Mouse (Mus musculus): ENCODE data around the gene Fancc. TPM values are rescaled to one million over a fixed set of nuclear protein-coding genes. Genes with fewer than 3 reads are reported as not detected.

Gene Fancc
- total and polyA plus RNA-seq, 2 experiments, result 4.0 to 4.6 TPM

DNA sequence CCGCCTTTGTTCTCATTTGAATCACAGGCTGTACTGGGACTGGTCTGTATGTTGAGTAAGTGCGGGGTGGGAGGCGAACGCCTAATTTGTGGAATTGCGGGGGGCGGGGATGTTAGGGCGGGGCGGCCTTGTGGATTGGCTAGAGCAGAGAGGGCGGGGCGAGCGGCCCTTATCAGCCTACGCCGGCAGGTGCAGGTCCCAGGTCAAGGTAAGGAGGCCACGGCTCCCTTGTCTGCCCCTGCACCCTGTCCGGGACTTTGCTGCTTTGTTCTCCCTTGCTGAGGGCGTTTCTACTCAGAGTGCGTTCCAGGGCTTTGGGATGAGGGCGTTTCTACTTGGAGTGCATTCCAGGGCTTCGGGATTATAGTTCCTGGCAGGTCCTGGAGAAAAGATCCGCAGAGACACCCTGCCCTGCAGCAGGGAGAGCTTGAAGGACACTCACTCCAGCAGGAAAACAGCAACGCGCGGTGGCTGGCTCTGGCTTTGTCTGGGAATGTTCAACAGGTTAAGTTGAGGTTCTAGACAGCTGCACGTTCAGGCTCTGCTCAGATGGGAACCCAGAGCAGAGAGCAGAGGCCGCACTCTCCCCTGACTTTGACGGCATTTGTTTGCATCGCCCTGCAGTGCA, 224.4 kb downstream of the Fancc start:
- peak; percentile 80 for TF ChIP-seq POLR2A (IDR thresholded peaks at IDR 0.05; ENCODE audit: extremely low read depth, insufficient read depth, low read length)
- no peak for TF ChIP-seq CTCF (IDR thresholded peaks at IDR 0.05; ENCODE audit: low read depth, low read length)
- peak overlapping the region; percentile 52 for H3K4me3 ChIP-seq (ENCODE audit: insufficient read depth, low read depth, low read length)
- peaks cover 7% of the 10 kb centered on the region; the same call in 1 of the 2 replicates for H3K36me3 ChIP-seq (ENCODE audit: control insufficient read depth, insufficient read depth, low read length)
- H3K4me1 ChIP-seq (ENCODE audit: control insufficient read depth, insufficient read depth, low read length), result peaks cover 38% of the 10 kb centered on the region
- peaks cover 36% of the 10 kb centered on the region for H3K79me2 ChIP-seq (ENCODE audit: control insufficient read depth, insufficient read depth, low read length)
- H3K9ac ChIP-seq (ENCODE audit: low read depth, low read length), result peak overlapping the region; percentile 75
- H3K27me3 ChIP-seq (ENCODE audit: control insufficient read depth, insufficient read depth, low read length), result no peaks in the 10 kb centered on the region
- WGBS, result 9% methylated on average over 27 of the region's 27 CpGs
- DNase-seq (ENCODE audit: extremely low read depth, low read depth, low spot score), result peak; percentile 88
- H3K27ac ChIP-seq (replicated peaks; ENCODE audit: insufficient read depth, low read depth, low read length), result peak overlapping the region; percentile 93

DNA sequence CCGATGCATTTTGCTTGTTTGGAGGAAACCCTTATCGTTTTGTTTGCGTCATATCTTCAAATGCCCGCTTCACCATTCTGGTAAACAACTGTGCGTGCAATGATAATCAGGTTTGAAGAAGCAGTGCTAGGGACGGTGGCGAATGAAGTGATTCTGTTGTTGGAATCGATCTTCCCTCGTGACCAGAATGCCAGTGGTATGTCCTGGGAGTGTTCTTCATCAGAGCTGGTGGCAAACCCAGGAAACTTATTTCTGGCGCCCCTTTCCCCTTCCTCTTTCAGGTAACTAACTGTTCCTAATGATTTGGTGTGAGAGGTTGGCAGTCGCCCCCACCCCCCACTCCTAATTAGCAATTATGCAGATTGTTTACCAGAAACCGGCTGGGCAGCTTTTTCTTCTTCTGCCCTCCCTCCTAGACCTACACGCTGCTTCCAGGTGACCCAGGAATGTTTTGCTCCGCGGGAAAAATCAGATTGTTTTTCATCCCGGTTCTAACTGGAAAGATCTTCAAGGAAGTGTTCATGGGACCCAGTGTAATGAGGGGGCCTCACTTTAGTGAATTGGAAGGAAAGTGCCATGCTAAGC, 225.0 kb downstream of the Fancc start:
- H3K9ac ChIP-seq (ENCODE audit: low read depth, low read length), result peak overlapping the region; percentile 20
- no peak overlapping the region; the same call in 1 of the 2 replicates for H3K4me3 ChIP-seq (ENCODE audit: insufficient read depth, low read depth, low read length)
- H3K27ac ChIP-seq (replicated peaks; ENCODE audit: insufficient read depth, low read depth, low read length), result peak overlapping the region; percentile 84
- peaks cover 5% of the 10 kb centered on the region; the same call in 1 of the 2 replicates for H3K36me3 ChIP-seq (ENCODE audit: control insufficient read depth, insufficient read depth, low read length)
- 11% methylated on average over 16 of the region's 16 CpGs for WGBS
- H3K4me1 ChIP-seq (ENCODE audit: control insufficient read depth, insufficient read depth, low read length), result peaks cover 37% of the 10 kb centered on the region
- TF ChIP-seq POLR2A (IDR thresholded peaks at IDR 0.05; ENCODE audit: extremely low read depth, insufficient read depth, low read length) (no peak), CTCF (IDR thresholded peaks at IDR 0.05; ENCODE audit: low read depth, low read length) (no peak)
- DNase-seq (ENCODE audit: extremely low read depth, low read depth, low spot score), result peak; percentile 57
- H3K79me2 ChIP-seq (ENCODE audit: control insufficient read depth, insufficient read depth, low read length), result peaks cover 38% of the 10 kb centered on the region
- H3K27me3 ChIP-seq (ENCODE audit: control insufficient read depth, insufficient read depth, low read length), result no peaks in the 10 kb centered on the region

DNA sequence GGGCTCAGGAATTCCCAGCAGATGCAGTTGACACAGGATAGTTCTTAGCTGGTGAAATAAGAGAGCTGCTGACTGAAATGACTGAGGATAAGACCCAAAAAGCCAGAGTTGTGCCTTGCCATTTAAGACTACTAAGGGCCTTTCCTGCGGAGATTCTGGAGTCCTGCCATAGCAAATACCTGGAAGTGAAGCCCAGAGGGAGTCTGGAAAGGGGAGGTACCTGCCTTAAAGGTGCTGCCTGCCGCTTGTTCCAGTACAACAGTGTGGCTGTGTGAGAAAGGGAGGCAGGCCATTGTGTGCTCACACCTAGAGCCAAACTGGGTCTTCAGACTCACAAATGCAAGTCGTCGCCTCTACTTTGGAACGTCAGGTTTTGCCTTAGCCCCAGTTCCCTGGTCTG, 226.9 kb downstream of the Fancc start:
- Histone ChIP-seq H3K4me1 (ENCODE audit: control insufficient read depth, insufficient read depth, low read length) (peaks cover 32% of the 10 kb centered on the region), H3K4me3 (ENCODE audit: insufficient read depth, low read depth, low read length) (no peak overlapping the region), H3K9ac (ENCODE audit: low read depth, low read length) (no peak overlapping the region), H3K27me3 (ENCODE audit: control insufficient read depth, insufficient read depth, low read length) (no peaks in the 10 kb centered on the region), H3K36me3 (ENCODE audit: control insufficient read depth, insufficient read depth, low read length) (peaks cover 3% of the 10 kb centered on the region; the same call in 1 of the 2 replicates), H3K27ac (replicated peaks; ENCODE audit: insufficient read depth, low read depth, low read length) (no peak overlapping the region), H3K79me2 (ENCODE audit: control insufficient read depth, insufficient read depth, low read length) (peaks cover 41% of the 10 kb centered on the region)
- 26% methylated on average over 5 of the region's 5 CpGs for WGBS
- TF ChIP-seq CTCF (IDR thresholded peaks at IDR 0.05; ENCODE audit: low read depth, low read length) (no peak), POLR2A (IDR thresholded peaks at IDR 0.05; ENCODE audit: extremely low read depth, insufficient read depth, low read length) (no peak)
- peak; percentile 66 for DNase-seq (ENCODE audit: extremely low read depth, low read depth, low spot score)

DNA sequence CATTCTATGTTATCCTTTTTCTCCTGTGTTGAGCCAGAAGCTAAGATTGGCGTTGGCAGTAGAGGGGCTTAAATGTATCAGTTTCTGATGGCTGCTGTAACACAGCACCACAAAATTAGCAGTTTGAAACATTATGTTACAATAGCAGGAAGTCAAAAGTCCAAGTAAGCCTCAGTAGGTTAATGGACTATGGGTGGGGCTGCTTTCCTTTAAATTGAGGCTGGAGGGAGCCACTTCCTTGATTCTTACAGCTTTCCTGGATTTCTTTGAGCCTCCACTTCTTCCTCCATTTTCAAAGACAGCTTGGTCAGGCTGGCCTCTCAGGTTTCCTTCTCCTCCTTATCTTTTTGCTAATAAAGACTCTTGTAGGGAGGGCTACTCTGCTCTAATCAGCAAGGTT, 228.3 kb downstream of the Fancc start:
- peaks cover 25% of the 10 kb centered on the region for H3K4me1 ChIP-seq (ENCODE audit: control insufficient read depth, insufficient read depth, low read length)
- H3K27ac ChIP-seq (replicated peaks; ENCODE audit: insufficient read depth, low read depth, low read length), result peak overlapping the region; percentile 34; the same call in 1 of the 2 replicates
- 54% methylated on average over 1 of the region's 1 CpGs for WGBS

DNA sequence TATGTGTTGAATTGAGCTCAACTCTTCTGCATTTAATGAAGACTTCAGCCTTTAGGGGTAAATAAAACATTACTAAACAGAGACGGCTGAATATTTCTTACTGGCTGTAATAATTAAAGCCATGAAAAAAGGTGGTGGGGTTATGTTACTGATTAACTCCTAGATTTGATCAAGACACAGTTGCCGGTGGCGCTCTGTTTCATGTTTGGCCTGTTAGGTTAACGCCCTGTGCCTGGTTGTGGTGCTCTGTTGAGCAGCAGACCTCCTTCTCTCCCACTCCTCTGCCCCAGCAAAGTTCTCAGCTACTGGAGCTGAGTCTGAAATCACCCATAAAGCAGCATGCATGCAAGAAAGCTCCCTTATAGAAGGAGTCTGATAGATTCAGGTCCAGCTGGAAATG, 228.7 kb downstream of the Fancc start:
- Histone ChIP-seq H3K4me3 (ENCODE audit: insufficient read depth, low read depth, low read length) (no peak overlapping the region), H3K79me2 (ENCODE audit: control insufficient read depth, insufficient read depth, low read length) (peaks cover 42% of the 10 kb centered on the region), H3K4me1 (ENCODE audit: control insufficient read depth, insufficient read depth, low read length) (peaks cover 25% of the 10 kb centered on the region), H3K27ac (replicated peaks; ENCODE audit: insufficient read depth, low read depth, low read length) (peak overlapping the region; percentile 34; the same call in 1 of the 2 replicates), H3K36me3 (ENCODE audit: control insufficient read depth, insufficient read depth, low read length) (peaks cover 3% of the 10 kb centered on the region; the same call in 1 of the 2 replicates), H3K9ac (ENCODE audit: low read depth, low read length) (no peak overlapping the region), H3K27me3 (ENCODE audit: control insufficient read depth, insufficient read depth, low read length) (no peaks in the 10 kb centered on the region)
- 29% methylated on average over 4 of the region's 4 CpGs for WGBS
- no peak for TF ChIP-seq POLR2A (IDR thresholded peaks at IDR 0.05; ENCODE audit: extremely low read depth, insufficient read depth, low read length)
- TF ChIP-seq CTCF (IDR thresholded peaks at IDR 0.05; ENCODE audit: low read depth, low read length), result no peak
- DNase-seq (ENCODE audit: extremely low read depth, low read depth, low spot score), result peak; percentile 81

More for the DNA sequence above, 228.3 kb downstream of the Fancc start:
- TF ChIP-seq POLR2A (IDR thresholded peaks at IDR 0.05; ENCODE audit: extremely low read depth, insufficient read depth, low read length) (no peak), CTCF (IDR thresholded peaks at IDR 0.05; ENCODE audit: low read depth, low read length) (no peak)
- Histone ChIP-seq H3K36me3 (ENCODE audit: control insufficient read depth, insufficient read depth, low read length) (peaks cover 3% of the 10 kb centered on the region; the same call in 1 of the 2 replicates), H3K9ac (ENCODE audit: low read depth, low read length) (no peak overlapping the region), H3K4me3 (ENCODE audit: insufficient read depth, low read depth, low read length) (no peak overlapping the region), H3K27me3 (ENCODE audit: control insufficient read depth, insufficient read depth, low read length) (no peaks in the 10 kb centered on the region), H3K79me2 (ENCODE audit: control insufficient read depth, insufficient read depth, low read length) (peaks cover 39% of the 10 kb centered on the region)
- no peak for DNase-seq (ENCODE audit: extremely low read depth, low read depth, low spot score)
